9 mouse cellular contexts compared by ENCODE assay signal in the genomic region with DNA sequence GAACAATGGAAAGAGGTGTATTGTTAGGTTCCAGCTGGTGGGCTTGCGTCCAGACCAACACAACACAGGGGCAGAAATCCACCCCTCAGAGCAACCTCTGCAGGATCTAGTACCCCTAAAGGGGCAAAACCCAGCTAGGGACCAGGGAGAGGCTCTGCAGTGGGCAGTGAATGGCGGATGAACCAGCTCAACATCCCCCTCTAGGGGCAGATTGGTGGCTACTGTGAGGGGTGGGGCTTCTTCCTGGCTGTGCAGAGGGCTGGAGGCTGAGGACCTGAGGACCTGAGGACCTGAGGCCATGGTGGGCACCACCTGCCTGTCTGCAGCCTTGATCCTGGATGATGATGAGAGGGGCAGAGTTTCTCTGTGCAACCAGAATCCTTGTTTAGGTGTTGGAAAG. TPM values are rescaled to one million over a fixed set of nuclear protein-coding genes. Genes with fewer than 3 reads are reported as not detected.
DNase-seq lines count a peak whose midpoint lies in the region; ATAC-seq and TF ChIP-seq lines count a peak whose summit lies in the region.
"Had no signal": no experiment of that assay in that cellular context is flagged by ENCODE, and none has a peak within 500 bp of the region (broad histone marks: within the 10 kb centered on the region; RNA-seq: fewer than 3 reads in every experiment).

No protein-coding gene starts in this region.

- peaks cover 3% of the 10 kb centered on the region; the same call in 1 of the 2 replicates for H3K36me3 ChIP-seq in kidney, embryonic 14.5 days (ENCODE audit: control insufficient read depth, insufficient read depth, low read length)
- no peaks in the 10 kb centered on the region for H3K36me3 ChIP-seq in ES-Bruce4 (ENCODE audit: control insufficient read depth, insufficient read depth, low read length, poor library complexity, severe bottlenecking)

- H3K9ac ChIP-seq in kidney, embryonic 14.5 days (ENCODE audit: low read depth, low read length), result no peak overlapping the region
- no peak overlapping the region for H3K9ac ChIP-seq in ES-Bruce4 (ENCODE audit: low read depth, poor library complexity, severe bottlenecking)

- TF ChIP-seq POLR2A in ES-Bruce4 (IDR thresholded peaks at IDR 0.05; ENCODE audit: insufficient read depth, low read length), result no peak
- no peak for TF ChIP-seq POLR2A in cortical plate, adult 2 months (IDR thresholded peaks at IDR 0.05; ENCODE audit: extremely low read depth, insufficient read depth, low read length)

- no peak for DNase-seq in kidney, adult 11 months
- peak; percentile 17 for DNase-seq in neural tube, embryonic 10.5 days (ENCODE audit: extremely low spot score, low spot score)
- no peak for DNase-seq in testis, postnatal 10 days (ENCODE audit: low spot score)
- DNase-seq in left cerebral cortex, adult 8-10 months (ENCODE audit: low spot score in 2 of 2), result no peak
- no peak for DNase-seq in adrenal gland, postnatal 4 days (ENCODE audit: low spot score in 2 of 2)
- DNase-seq: adrenal gland, adult 2 months had no signal

- 36% methylated on average over 2 of the region's 2 CpGs for WGBS in kidney, embryonic 14.5 days

- no peak overlapping the region for H3K4me3 ChIP-seq in kidney, embryonic 14.5 days (ENCODE audit: low read length)
- no peak overlapping the region for H3K4me3 ChIP-seq in ES-Bruce4 (ENCODE audit: low read depth, low read length)
- no peak overlapping the region for H3K4me3 ChIP-seq in cortical plate, adult 2 months (ENCODE audit: insufficient read depth, low read length)

- TF ChIP-seq CTCF in ES-Bruce4 (IDR thresholded peaks at IDR 0.05; ENCODE audit: low read depth, low read length), result peak; percentile 69
- peak; percentile 12; the same call in 1 of the 2 replicates for TF ChIP-seq CTCF in cortical plate, adult 2 months (IDR thresholded peaks at IDR 0.05; ENCODE audit: extremely low read depth, insufficient read depth, low read length)

- ATAC-seq in kidney, embryonic 14.5 days (ENCODE audit: low FRiP score, low TSS enrichment), result peak; percentile 61; the same call in 1 of the 2 replicates

- H3K27ac ChIP-seq in kidney, embryonic 14.5 days (ENCODE audit: low read depth, low read length), result no peak overlapping the region
- H3K27ac ChIP-seq in ES-Bruce4 (ENCODE audit: insufficient read depth, low read length), result no peak overlapping the region
- no peak overlapping the region for H3K27ac ChIP-seq in cortical plate, adult 2 months (ENCODE audit: insufficient read depth, low read length)

- no peak for TF ChIP-seq EP300 in ES-Bruce4 (IDR thresholded peaks at IDR 0.05; ENCODE audit: insufficient read depth, low read depth, low read length)

- H3K4me1 ChIP-seq in kidney, embryonic 14.5 days (ENCODE audit: control insufficient read depth, insufficient read depth, low read length), result no peaks in the 10 kb centered on the region
- H3K4me1 ChIP-seq in ES-Bruce4 (ENCODE audit: control insufficient read depth, insufficient read depth, low read length), result no peaks in the 10 kb centered on the region
- no peaks in the 10 kb centered on the region for H3K4me1 ChIP-seq in cortical plate, adult 2 months (ENCODE audit: control insufficient read depth, insufficient read depth, low read length)

- H3K9me3 ChIP-seq in kidney, embryonic 14.5 days (ENCODE audit: control insufficient read depth, low read length), result no peaks in the 10 kb centered on the region
- no peaks in the 10 kb centered on the region for H3K9me3 ChIP-seq in ES-Bruce4 (replicated peaks; ENCODE audit: control insufficient read depth, insufficient read depth, low read length, poor library complexity, severe bottlenecking)

- no peak overlapping the region for H3K4me2 ChIP-seq in kidney, embryonic 14.5 days (replicated peaks; ENCODE audit: low read depth, low read length)

- no peaks in the 10 kb centered on the region for H3K27me3 ChIP-seq in kidney, embryonic 14.5 days (ENCODE audit: control insufficient read depth, insufficient read depth, low read length)
- no peaks in the 10 kb centered on the region for H3K27me3 ChIP-seq in ES-Bruce4 (ENCODE audit: control insufficient read depth, insufficient read depth, low read length, poor library complexity, severe bottlenecking)

RNA-seq across cellular contexts. Expression of a gene that starts 35.8 kb away (rescaled TPM):
- 69.4 and 70.3 TPM in 2 replicates for polyA plus RNA-seq in kidney, embryonic 14.5 days (2014; fragmentation: Nextera tagmentation; extraction: Ambion mirVana)
- 26.8 and 29.7 TPM in 2 replicates for polyA plus RNA-seq in ES-Bruce4 (2011; ENCODE audit: insufficient read depth, insufficient read length, low read depth, missing spikeins)
- polyA plus RNA-seq in cortical plate, adult 2 months (2012; rRNA removed), result 17.2 and 19.1 TPM in 2 replicates
- total RNA-seq in left cerebral cortex, adult 8-10 months (2022), result 10 to 100 TPM; 22.4 to 28.3 (median 26.2) TPM
- 10 to 100 TPM; 29.5 to 29.7 TPM for total RNA-seq in adrenal gland, postnatal 4 days (2021)

RNA-seq across cellular contexts. Expression of a gene that starts 36.1 kb away (rescaled TPM):
- 0.57 and 1.0 TPM in 2 replicates for polyA plus RNA-seq in kidney, embryonic 14.5 days (2014; fragmentation: Nextera tagmentation; extraction: Ambion mirVana)
- polyA plus RNA-seq in ES-Bruce4 (2011; ENCODE audit: insufficient read depth, insufficient read length, low read depth, missing spikeins), result 0.38 TPM in 1 of 2 replicates, not detected in the other
- 0.73 and 1.0 TPM in 2 replicates for polyA plus RNA-seq in cortical plate, adult 2 months (2012; rRNA removed)
- total RNA-seq in left cerebral cortex, adult 8-10 months (2022), result under 1 TPM; 0.55 to 0.89 (median 0.76) TPM
- total RNA-seq in adrenal gland, postnatal 4 days (2021), result 1 to 10 TPM in 1 of 2 experiments, under 1 TPM in 1; 0.56 to 1.1 TPM

RNA-seq across cellular contexts. Expression of a gene that starts 58.8 kb away (rescaled TPM):
- polyA plus RNA-seq in kidney, embryonic 14.5 days (2014; fragmentation: Nextera tagmentation; extraction: Ambion mirVana), result 261 TPM in 2 replicates
- polyA plus RNA-seq in ES-Bruce4 (2011; ENCODE audit: insufficient read depth, insufficient read length, low read depth, missing spikeins), result 109 and 121 TPM in 2 replicates
- polyA plus RNA-seq in cortical plate, adult 2 months (2012; rRNA removed), result 27.6 and 28.4 TPM in 2 replicates
- 10 to 100 TPM; 25.0 to 28.6 (median 26.4) TPM for total RNA-seq in left cerebral cortex, adult 8-10 months (2022)
- 10 to 100 TPM; 65.7 to 71.6 TPM for total RNA-seq in adrenal gland, postnatal 4 days (2021)
